Mouse (Mus musculus): Measurements from ENCODE around the gene Catsperd. TPM values are rescaled to one million over a fixed set of nuclear protein-coding genes. Genes with fewer than 3 reads are reported as not detected.
A peak's percentile ranks its signal among the peaks of the same experiment; 100 is the strongest.

The Catsperd gene
- total and polyA plus RNA-seq, 3 experiments = 0.46 to 1.1 TPM; not detected in 1

GRCm38 (mm10) chr17:56626754-56627470 is 1.0 kb upstream of the Catsperd start, which contains the start of gene Lonp1 (continued):
- TF ChIP-seq ETS1 (IDR thresholded peaks at IDR 0.05; ENCODE audit: low read depth, low read length) (peak; percentile 85), TBP (IDR thresholded peaks at IDR 0.05; ENCODE audit: low read depth, low read length) (peak; percentile 55; the same call in 1 of the 2 replicates), GATA1 (IDR thresholded peaks at IDR 0.05; ENCODE audit: low read depth, low read length) (no peak), MAFK (IDR thresholded peaks at IDR 0.05; ENCODE audit: borderline replicate concordance, low read depth, low read length) (no peak), MYB (IDR thresholded peaks at IDR 0.05; ENCODE audit: low read depth, low read length) (no peak), TCF12 (IDR thresholded peaks at IDR 0.05; ENCODE audit: low read depth, low read length) (peak; percentile 80), CHD1 (IDR thresholded peaks at IDR 0.05; ENCODE audit: low read depth, low read length) (no peak), POLR2AphosphoS5 (IDR thresholded peaks at IDR 0.05; ENCODE audit: borderline replicate concordance, low read depth, low read length) (no peak), NELFE (IDR thresholded peaks at IDR 0.05; ENCODE audit: low read depth, low read length) (peak; percentile 86), RAD21 (IDR thresholded peaks at IDR 0.05; ENCODE audit: low read depth, low read length) (no peak), E2F4 (IDR thresholded peaks at IDR 0.05; ENCODE audit: borderline replicate concordance, low read depth, low read length) (no peak), MAX (IDR thresholded peaks at IDR 0.05; ENCODE audit: low read length) (peak; percentile 95), ELF1 (IDR thresholded peaks at IDR 0.05; ENCODE audit: low read depth, low read length) (peak; percentile 56; the same call in 1 of the 2 replicates), GABPA (IDR thresholded peaks at IDR 0.05; ENCODE audit: low read depth, low read length) (no peak), SIN3A (IDR thresholded peaks at IDR 0.05; ENCODE audit: low read length) (peak; percentile 96), MAZ (IDR thresholded peaks at IDR 0.05; ENCODE audit: low read depth, low read length) (peak; percentile 85), ZMIZ1 (IDR thresholded peaks at IDR 0.05; ENCODE audit: low read depth, low read length) (peak; percentile 58; the same call in 1 of the 2 replicates), USF1 (IDR thresholded peaks at IDR 0.05; ENCODE audit: low read depth, low read length) (peak; percentile 97), POLR2AphosphoS2 (IDR thresholded peaks at IDR 0.05; ENCODE audit: low read length) (peak; percentile 38; the same call in 1 of the 2 replicates), MXI1 (IDR thresholded peaks at IDR 0.05; ENCODE audit: low read depth, low read length) (peak; percentile 97), CHD2 (IDR thresholded peaks at IDR 0.05; ENCODE audit: low read length) (no peak), KAT2A (conservative IDR thresholded peaks at IDR 0.05; ENCODE audit: low read depth, low read length) (peak; percentile 69; the same call in 1 of the 2 replicates), ZKSCAN1 (IDR thresholded peaks at IDR 0.05; ENCODE audit: low read depth, low read length) (no peak), ZNF384 (IDR thresholded peaks at IDR 0.05; ENCODE audit: low read depth, low read length) (no peak)

Measured in MEL (cell line).